Mouse (Mus musculus) C2C12 (cell line): ENCODE results near the gene Rad51b. TPM values are rescaled to one million over a fixed set of nuclear protein-coding genes. Genes with fewer than 3 reads are reported as not detected.

Source experiments
- H3K27me3 ChIP-seq: one replicate; pipeline ENCODE4 v1.6.1; 2011; ENCODE audit not compliant: control insufficient read depth, insufficient read depth, insufficient read length
- H3K36me3 ChIP-seq: one replicate; pipeline ENCODE4 v1.6.1; 2011; ENCODE audit not compliant: control insufficient read depth, insufficient read depth
- H3K4me3 ChIP-seq: one replicate; pipeline ENCODE4 v1.5.1; 2011; ENCODE audit warnings: mild to moderate bottlenecking, control low read depth; ENCODE audit not compliant: poor library complexity, insufficient read depth, severe bottlenecking
- H3K79me2 ChIP-seq: one replicate; pipeline ENCODE4 v1.6.1; 2011; ENCODE audit not compliant: control insufficient read depth, insufficient read depth
- H3K79me3 ChIP-seq: one replicate; pipeline ENCODE4 v1.6.1; 2011; ENCODE audit warnings: low read depth, control low read depth
- H3ac ChIP-seq: one replicate; pipeline ENCODE3; 2011; ENCODE audit warnings: low read depth; ENCODE audit not compliant: control insufficient read depth, insufficient read length
- CEBPB ChIP-seq: IDR thresholded peaks from one replicate; pipeline ENCODE4 v1.6.1; 2011; ENCODE audit warnings: low read depth, mild to moderate bottlenecking, control low read depth, moderate library complexity
- CTCF ChIP-seq: IDR thresholded peaks from one replicate; pipeline ENCODE4 v1.5.1; 2011; ENCODE audit not compliant: control insufficient read depth, insufficient read depth, insufficient read length
- FOSL1 ChIP-seq: IDR thresholded peaks from one replicate; pipeline ENCODE4 v1.8.0; 2011; ENCODE audit warnings: mild to moderate bottlenecking, low read length; ENCODE audit not compliant: poor library complexity, insufficient read depth, severe bottlenecking
- MAX ChIP-seq: IDR thresholded peaks from one replicate; pipeline ENCODE4 v1.6.1; 2011; ENCODE audit warnings: mild to moderate bottlenecking, control low read depth
- MYOD1 ChIP-seq: IDR thresholded peaks from one replicate; pipeline ENCODE4 v1.6.1; 2011; ENCODE audit warnings: low read depth; ENCODE audit not compliant: control insufficient read depth, insufficient read length
- MYOG ChIP-seq: IDR thresholded peaks from one replicate; pipeline ENCODE4 v1.6.1; 2011; ENCODE audit not compliant: control insufficient read depth, insufficient read length; ENCODE audit errors: extremely low read depth
- USF1 ChIP-seq: IDR thresholded peaks from one replicate; pipeline ENCODE4 v1.6.1; 2011; ENCODE audit warnings: low read depth, mild to moderate bottlenecking, control low read depth, moderate library complexity
- polyA plus RNA-seq: library from polyadenylated mRNA; unstranded; fragments of >200 nt; fragmentation: generic; extraction: Trizol; gene quantifications from one replicate; pipeline ENCODE4 v1.2.1, GENCODE M21; 2012; ENCODE audit warnings: missing spikeins

Gene Rad51b
- polyA plus RNA-seq, 1 experiment: 1.3 TPM

GRCm38 (mm10) chr12:79553056-79553455 is 256.0 kb downstream of the Rad51b start:
- Histone ChIP-seq H3K79me3 (no peaks in the 10 kb centered on the region), H3K27me3 (no peaks in the 10 kb centered on the region), H3ac (no peak overlapping the region), H3K4me3 (no peak overlapping the region), H3K79me2 (no peaks in the 10 kb centered on the region), H3K36me3 (no peaks in the 10 kb centered on the region)
- TF ChIP-seq CTCF (no peak), FOSL1 (peak; percentile 34)

GRCm38 (mm10) chr12:79557904-79558303 is 260.8 kb downstream of the Rad51b start:
- Histone ChIP-seq H3K79me2 (no peaks in the 10 kb centered on the region), H3K36me3 (no peaks in the 10 kb centered on the region), H3ac (no peak overlapping the region), H3K4me3 (no peak overlapping the region), H3K27me3 (no peaks in the 10 kb centered on the region), H3K79me3 (no peaks in the 10 kb centered on the region)
- TF ChIP-seq CTCF (no peak), MYOD1 (no peak), FOSL1 (no peak), CEBPB (no peak), USF1 (no peak), MAX (no peak), MYOG (no peak)

- H3K79me2 ChIP-seq: no peaks in the 10 kb centered on the region
- H3K27me3 ChIP-seq: no peaks in the 10 kb centered on the region
- H3K4me3 ChIP-seq: no peak overlapping the region
- no peaks in the 10 kb centered on the region for H3K36me3 ChIP-seq
- H3ac ChIP-seq: no peak overlapping the region
- TF ChIP-seq MAX: no peak
- TF ChIP-seq CEBPB: no peak
- no peak for TF ChIP-seq MYOG
- no peak for TF ChIP-seq USF1
- no peak for TF ChIP-seq MYOD1
- no peak for TF ChIP-seq CTCF
- no peak for TF ChIP-seq FOSL1
- no peaks in the 10 kb centered on the region for H3K79me3 ChIP-seq
Observed at GRCm38 (mm10) chr12:79558711-79559110, 261.6 kb downstream of the Rad51b start.

- H3ac ChIP-seq: no peak overlapping the region
- no peaks in the 10 kb centered on the region for H3K27me3 ChIP-seq
- TF ChIP-seq FOSL1: no peak
- TF ChIP-seq CEBPB: peak; percentile 43
- no peaks in the 10 kb centered on the region for H3K79me3 ChIP-seq
- H3K79me2 ChIP-seq: no peaks in the 10 kb centered on the region
- no peak overlapping the region for H3K4me3 ChIP-seq
- no peaks in the 10 kb centered on the region for H3K36me3 ChIP-seq
Observed at GRCm38 (mm10) chr12:79559410-79560015, 262.4 kb downstream of the Rad51b start.

GRCm38 (mm10) chr12:79560084-79560699 is 263.1 kb downstream of the Rad51b start:
- no peaks in the 10 kb centered on the region for H3K79me3 ChIP-seq
- no peaks in the 10 kb centered on the region for H3K36me3 ChIP-seq
- TF ChIP-seq CTCF (no peak), MYOG (no peak), FOSL1 (no peak), MAX (no peak), USF1 (no peak)
- no peak overlapping the region for H3ac ChIP-seq
- no peak overlapping the region for H3K4me3 ChIP-seq
- no peaks in the 10 kb centered on the region for H3K79me2 ChIP-seq
- H3K27me3 ChIP-seq: no peaks in the 10 kb centered on the region

- no peaks in the 10 kb centered on the region for H3K36me3 ChIP-seq
- H3K79me2 ChIP-seq: no peaks in the 10 kb centered on the region
- H3K27me3 ChIP-seq: no peaks in the 10 kb centered on the region
- H3K4me3 ChIP-seq: no peak overlapping the region
- no peak for TF ChIP-seq USF1
- no peak for TF ChIP-seq FOSL1
- peak; percentile 42 for TF ChIP-seq CEBPB
- no peaks in the 10 kb centered on the region for H3K79me3 ChIP-seq
- no peak overlapping the region for H3ac ChIP-seq
Observed at GRCm38 (mm10) chr12:79560893-79561292, 263.8 kb downstream of the Rad51b start.
